24 mouse cellular contexts compared by ENCODE assay signal in genomic region chr10:85141465-85141864, GRCm38 (mm10). TPM values are rescaled to one million over a fixed set of nuclear protein-coding genes. Genes with fewer than 3 reads are reported as not detected.
DNase-seq lines count a peak whose midpoint lies in the region; ATAC-seq lines count a peak whose summit lies in the region.
"Had no signal": no experiment of that assay in that cellular context is flagged by ENCODE, and none has a peak within 500 bp of the region (broad histone marks: within the 10 kb centered on the region; RNA-seq: fewer than 3 reads in every experiment).

No protein-coding gene starts in this region.

- no peaks in the 10 kb centered on the region for H3K36me3 ChIP-seq in embryonic facial prominence, embryonic 11.5 days (replicated peaks; ENCODE audit: control insufficient read depth, insufficient read depth, low read depth, low read length)
- peaks cover 57% of the 10 kb centered on the region for H3K36me3 ChIP-seq in embryonic facial prominence, embryonic 10.5 days (replicated peaks)
- H3K36me3 ChIP-seq in limb, embryonic 12.5 days = peaks cover 25% of the 10 kb centered on the region

- WGBS in embryonic facial prominence, embryonic 11.5 days = 83% methylated on average over 9 of the region's 9 CpGs
- 84% methylated on average over 9 of the region's 9 CpGs for WGBS in embryonic facial prominence, embryonic 10.5 days
- WGBS in limb, embryonic 12.5 days = 31% methylated on average over 9 of the region's 9 CpGs

- H3K27ac ChIP-seq in embryonic facial prominence, embryonic 11.5 days (replicated peaks; ENCODE audit: low read depth, low read length) = no peak overlapping the region
- no peak overlapping the region for H3K27ac ChIP-seq in embryonic facial prominence, embryonic 10.5 days (replicated peaks)
- H3K27ac ChIP-seq in limb, embryonic 12.5 days = 0 out of 2 replicates have a peak overlapping the region, but pooled peaks have one; percentile 23
- H3K27ac ChIP-seq: forebrain, embryonic 13.5 days; hindbrain, embryonic 10.5 days; hindbrain, postnatal 0 days; kidney, embryonic 15.5 days; macrophage; stomach, postnatal 0 days had no signal

- no peaks in the 10 kb centered on the region for H3K27me3 ChIP-seq in embryonic facial prominence, embryonic 11.5 days (ENCODE audit: control insufficient read depth, insufficient read depth, low read length)
- no peaks in the 10 kb centered on the region for H3K27me3 ChIP-seq in embryonic facial prominence, embryonic 10.5 days (replicated peaks; ENCODE audit: low read depth, poor library complexity, severe bottlenecking)
- H3K27me3 ChIP-seq in limb, embryonic 12.5 days = no peaks in the 10 kb centered on the region
- H3K27me3 ChIP-seq: forebrain, embryonic 13.5 days; heart, embryonic 12.5 days; kidney, embryonic 15.5 days had no signal

- H3K9me3 ChIP-seq in embryonic facial prominence, embryonic 11.5 days (replicated peaks; ENCODE audit: control insufficient read depth, low read length) = no peaks in the 10 kb centered on the region
- H3K9me3 ChIP-seq in embryonic facial prominence, embryonic 10.5 days = no peaks in the 10 kb centered on the region
- H3K9me3 ChIP-seq in limb, embryonic 12.5 days = no peaks in the 10 kb centered on the region
- H3K9me3 ChIP-seq: forebrain, embryonic 13.5 days; heart, embryonic 12.5 days; hindbrain, embryonic 10.5 days; kidney, embryonic 15.5 days had no signal

- no peak overlapping the region for H3K4me3 ChIP-seq in embryonic facial prominence, embryonic 11.5 days (ENCODE audit: low read depth, low read length)
- H3K4me3 ChIP-seq in embryonic facial prominence, embryonic 10.5 days = no peak overlapping the region
- H3K4me3 ChIP-seq in limb, embryonic 12.5 days (replicated peaks) = no peak overlapping the region
- H3K4me3 ChIP-seq: forebrain, embryonic 13.5 days; heart, embryonic 12.5 days; hindbrain, embryonic 10.5 days; kidney, embryonic 15.5 days had no signal

- ATAC-seq in embryonic facial prominence, embryonic 11.5 days (replicated peaks; ENCODE audit: insufficient number of reproducible peaks, low FRiP score, low TSS enrichment, low read depth) = no peak
- peak; percentile 92 for ATAC-seq in limb, embryonic 12.5 days (ENCODE audit: insufficient number of reproducible peaks, insufficient read depth, low FRiP score, low TSS enrichment, low read depth)
- ATAC-seq: CD4-positive, CD25-positive, alpha-beta regulatory T cell, adult 4 months; forebrain, embryonic 13.5 days; hindbrain, postnatal 0 days; liver, postnatal 0 days; lung, postnatal 0 days had no signal

- H3K4me1 ChIP-seq in embryonic facial prominence, embryonic 11.5 days (ENCODE audit: control insufficient read depth, insufficient read depth, low read length) = no peaks in the 10 kb centered on the region
- H3K4me1 ChIP-seq in embryonic facial prominence, embryonic 10.5 days = no peaks in the 10 kb centered on the region
- peaks cover 12% of the 10 kb centered on the region for H3K4me1 ChIP-seq in limb, embryonic 12.5 days (replicated peaks)
- H3K4me1 ChIP-seq: forebrain, embryonic 13.5 days; heart, embryonic 12.5 days; hindbrain, embryonic 10.5 days; kidney, embryonic 15.5 days had no signal

- peak; percentile 4 for DNase-seq in embryonic facial prominence, embryonic 11.5 days (ENCODE audit: low spot score)
- no peak for DNase-seq in embryonic facial prominence, embryonic 10.5 days (ENCODE audit: low spot score)
- DNase-seq in kidney, postnatal 4 days = peak; percentile 18 to 33
- DNase-seq in kidney, adult 9 months = no peak
- no peak for DNase-seq in heart, adult 11 months
- DNase-seq in right cerebral cortex, postnatal 10 days (ENCODE audit: low spot score in 2 of 2) = no peak
- DNase-seq: adrenal gland, postnatal 25 days; cerebellum, adult 9-10 months; heart, postnatal 10 days; liver, postnatal 0 days; thymus, adult 2 months; thymus, postnatal 4 days had no signal

- no peak overlapping the region for H3K9ac ChIP-seq in embryonic facial prominence, embryonic 11.5 days (replicated peaks; ENCODE audit: low read length)
- H3K9ac ChIP-seq in limb, embryonic 12.5 days (replicated peaks) = no peak overlapping the region
- H3K9ac ChIP-seq: forebrain, embryonic 13.5 days; heart, embryonic 12.5 days; kidney, embryonic 15.5 days; liver, postnatal 0 days had no signal

- no peak overlapping the region for H3K4me2 ChIP-seq in embryonic facial prominence, embryonic 11.5 days (ENCODE audit: low read depth, low read length)
- H3K4me2 ChIP-seq in limb, embryonic 12.5 days = no peak overlapping the region
- H3K4me2 ChIP-seq: forebrain, embryonic 13.5 days; heart, embryonic 12.5 days; kidney, embryonic 15.5 days; liver, embryonic 11.5 days; midbrain, embryonic 11.5 days had no signal

RNA-seq across cellular contexts. Expression of gene Mterf2, which starts 13.6 kb away (rescaled TPM):
- polyA plus RNA-seq in embryonic facial prominence, embryonic 11.5 days (2014; fragmentation: Nextera tagmentation; extraction: Ambion mirVana) = 33.3 and 36.0 TPM in 2 replicates
- 27.4 and 27.8 TPM in 2 replicates for polyA plus RNA-seq in embryonic facial prominence, embryonic 10.5 days (2016; fragmentation: Nextera tagmentation; extraction: Ambion mirVana)
- polyA plus RNA-seq in limb, embryonic 12.5 days (2016; fragmentation: Nextera tagmentation; extraction: Ambion mirVana) = 25.1 and 25.6 TPM in 2 replicates
- polyA plus RNA-seq: macrophage had no signal

RNA-seq across cellular contexts. Expression of gene Tmem263, which starts 39.0 kb away (rescaled TPM):
- polyA plus RNA-seq in embryonic facial prominence, embryonic 11.5 days (2014; fragmentation: Nextera tagmentation; extraction: Ambion mirVana) = 75.0 and 81.6 TPM in 2 replicates
- 54.0 and 60.2 TPM in 2 replicates for polyA plus RNA-seq in embryonic facial prominence, embryonic 10.5 days (2016; fragmentation: Nextera tagmentation; extraction: Ambion mirVana)
- 106 and 109 TPM in 2 replicates for polyA plus RNA-seq in limb, embryonic 12.5 days (2016; fragmentation: Nextera tagmentation; extraction: Ambion mirVana)

RNA-seq across cellular contexts. Expression of gene Fhl4, which starts 39.2 kb away (rescaled TPM):
- polyA plus RNA-seq in embryonic facial prominence, embryonic 11.5 days (2014; fragmentation: Nextera tagmentation; extraction: Ambion mirVana) = 1.1 and 1.2 TPM in 2 replicates
- 0.70 and 0.96 TPM in 2 replicates for polyA plus RNA-seq in embryonic facial prominence, embryonic 10.5 days (2016; fragmentation: Nextera tagmentation; extraction: Ambion mirVana)
- 0.79 and 0.95 TPM in 2 replicates for polyA plus RNA-seq in limb, embryonic 12.5 days (2016; fragmentation: Nextera tagmentation; extraction: Ambion mirVana)

RNA-seq across cellular contexts. Expression of gene Cry1, which starts 43.4 kb away (rescaled TPM):
- 33.6 and 34.0 TPM in 2 replicates for polyA plus RNA-seq in embryonic facial prominence, embryonic 11.5 days (2014; fragmentation: Nextera tagmentation; extraction: Ambion mirVana)
- 31.3 and 31.4 TPM in 2 replicates for polyA plus RNA-seq in embryonic facial prominence, embryonic 10.5 days (2016; fragmentation: Nextera tagmentation; extraction: Ambion mirVana)
- polyA plus RNA-seq in limb, embryonic 12.5 days (2016; fragmentation: Nextera tagmentation; extraction: Ambion mirVana) = 43.0 and 44.8 TPM in 2 replicates

Comparison
In these comparisons a context has a peak if more than half of its experiments do, and no peak if none do; other contexts are left out.
1. DNase-seq: peak in embryonic facial prominence, embryonic 11.5 days (single experiment) and kidney, postnatal 4 days (2 of 2); none in embryonic facial prominence, embryonic 10.5 days (single experiment), kidney, adult 9 months (single experiment), heart, adult 11 months (single experiment) and right cerebral cortex, postnatal 10 days (0 of 2).